Mouse (Mus musculus) lung, adult 2 months (tissue): ENCODE results near the gene Hmces.

Experiments
- CTCF ChIP-seq: fragments of 200-500 bp; IDR thresholded peaks from 2 replicates; pipeline ENCODE4 v1.5.1; 2011; ENCODE audit warnings: mild to moderate bottlenecking, low read length, control low read depth; ENCODE audit not compliant: insufficient read depth
- POLR2A ChIP-seq: fragments of 200-500 bp; IDR thresholded peaks from 2 replicates; pipeline ENCODE4 v1.6.1; 2011; ENCODE audit warnings: low read depth, mild to moderate bottlenecking, control low read depth, low read length, borderline replicate concordance; ENCODE audit errors: extremely low read depth

- TF ChIP-seq CTCF, result no peak
- no peak for TF ChIP-seq POLR2A
These were observed 7.5 kb downstream of the Hmces start for GRCm38 (mm10) chr6:87921201-87921600.
